Comparison of ENCODE assay signal across 8 mouse cellular contexts in the genomic region with DNA sequence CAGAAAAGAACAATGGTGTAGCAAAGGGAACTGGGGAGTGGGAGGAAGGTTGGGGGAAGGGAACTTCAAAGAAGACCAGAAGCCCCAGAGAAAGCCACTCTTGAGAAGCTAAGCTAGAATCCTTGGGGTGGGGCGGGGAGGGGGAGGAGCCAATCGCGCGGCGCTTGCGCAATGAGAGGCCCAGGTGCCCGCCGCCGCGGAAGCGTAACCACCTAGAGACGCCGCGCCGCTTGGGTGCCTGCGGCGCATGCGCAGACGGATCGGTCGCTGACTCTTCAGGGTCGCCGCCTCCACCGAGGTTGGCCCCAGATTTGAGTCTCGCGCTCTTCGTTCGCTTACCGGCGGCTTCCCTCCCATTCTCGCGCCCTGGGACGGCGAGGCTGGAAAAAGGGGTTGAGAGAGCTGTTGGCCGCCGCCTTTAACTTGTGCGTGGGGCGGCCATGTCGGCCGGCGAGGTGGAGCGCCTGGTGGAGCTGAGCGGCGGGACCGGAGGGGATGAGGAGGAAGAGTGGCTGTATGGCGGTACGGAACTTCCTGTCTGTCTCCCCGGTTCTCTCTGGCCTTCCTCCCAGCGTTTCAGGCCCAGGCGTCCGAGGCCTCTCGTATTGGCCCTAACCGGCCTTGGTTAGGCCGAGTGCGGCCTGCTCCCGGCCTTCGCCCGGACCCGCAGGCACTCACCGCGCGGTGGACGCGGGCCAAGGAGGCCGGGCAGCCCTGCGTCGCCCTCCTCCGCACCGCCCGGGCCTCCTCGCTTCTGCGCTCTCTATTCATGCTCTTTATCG. TPM values are rescaled to one million over a fixed set of nuclear protein-coding genes. Genes with fewer than 3 reads are reported as not detected.
A peak's percentile ranks its signal among the peaks of the same experiment; 100 is the strongest.
DNase-seq lines count a peak whose midpoint lies in the region; ATAC-seq and TF ChIP-seq lines count a peak whose summit lies in the region.

TSS of gene Fip1l1 (plus strand) at position 210 of the 782 bp plus-strand sequence.

- H3K27me3 ChIP-seq in G1E (ENCODE audit: insufficient read depth, low read length), result no peaks in the 10 kb centered on the region
- no peaks in the 10 kb centered on the region for H3K27me3 ChIP-seq in forebrain, postnatal 0 days (ENCODE audit: insufficient read depth, low read length)
- H3K27me3 ChIP-seq in lung, embryonic 15.5 days, result no peaks in the 10 kb centered on the region

- peak within 1 kb of the TSS; percentile 93 for H3K9ac ChIP-seq in forebrain, postnatal 0 days
- H3K9ac ChIP-seq in lung, embryonic 15.5 days, result peak within 1 kb of the TSS; percentile 95

- H3K9me3 ChIP-seq in G1E (replicated peaks), result no peaks in the 10 kb centered on the region
- H3K9me3 ChIP-seq in forebrain, postnatal 0 days (ENCODE audit: low read length), result no peaks in the 10 kb centered on the region
- no peaks in the 10 kb centered on the region for H3K9me3 ChIP-seq in lung, embryonic 15.5 days

- ATAC-seq in G1E (ENCODE audit: extremely low read depth, insufficient number of reproducible peaks, low FRiP score, poor library complexity, severe bottlenecking), result peak; percentile 47
- ATAC-seq in forebrain, postnatal 0 days, result peak; percentile 90
- ATAC-seq in lung, embryonic 15.5 days (ENCODE audit: borderline replicate concordance, extremely low read depth, low FRiP score, low TSS enrichment), result peak; percentile 89

- peak within 1 kb of the TSS; percentile 90 for H3K4me3 ChIP-seq in G1E (ENCODE audit: low read depth, low read length)
- peak within 1 kb of the TSS; percentile 79 for H3K4me3 ChIP-seq in forebrain, postnatal 0 days (ENCODE audit: low read depth, low read length)
- H3K4me3 ChIP-seq in lung, embryonic 15.5 days, result peak within 1 kb of the TSS; percentile 90

- peak; percentile 73 for DNase-seq in G1E (ENCODE audit: low spot score)
- peak; percentile 88 to 96 for DNase-seq in cerebellum, adult 18-20 months
- DNase-seq in forebrain, postnatal 0 days, result peak; percentile 98
- peak; percentile 93 for DNase-seq in heart, postnatal 4 days
- DNase-seq in layer of hippocampus, adult 8-10 months (ENCODE audit: low spot score in 2 of 2), result peak; percentile 80 to 90
- peak; percentile 86 for DNase-seq in ovary, adult 18-20 months (ENCODE audit: low spot score)
- DNase-seq in thymus, postnatal 0 days (ENCODE audit: low spot score), result peak; percentile 98

- no peak for TF ChIP-seq CTCF in G1E (IDR thresholded peaks at IDR 0.05; ENCODE audit: low read depth, low read length)
- TF ChIP-seq CTCF in forebrain, postnatal 0 days (IDR thresholded peaks at IDR 0.05; ENCODE audit: low read depth), result 0 out of 2 replicates have a peak, but pooled peaks have one; percentile 8

- H3K36me3 ChIP-seq in G1E (replicated peaks), result peaks cover 30% of the 10 kb centered on the region
- H3K36me3 ChIP-seq in forebrain, postnatal 0 days (ENCODE audit: insufficient read depth), result no peaks in the 10 kb centered on the region
- H3K36me3 ChIP-seq in lung, embryonic 15.5 days, result no peaks in the 10 kb centered on the region

- under 1% methylated on average over 67 of the region's 73 CpGs for WGBS in forebrain, postnatal 0 days
- WGBS in lung, embryonic 15.5 days, result under 1% methylated on average over 73 of the region's 73 CpGs

- peak within 1 kb of the TSS; percentile 73 for H3K4me2 ChIP-seq in forebrain, postnatal 0 days (ENCODE audit: low read depth)
- peak within 1 kb of the TSS; percentile 63 for H3K4me2 ChIP-seq in lung, embryonic 15.5 days

- H3K4me1 ChIP-seq in G1E (ENCODE audit: insufficient read depth, low read depth, low read length), result peaks cover 54% of the 10 kb centered on the region
- peaks cover 20% of the 10 kb centered on the region for H3K4me1 ChIP-seq in forebrain, postnatal 0 days (ENCODE audit: insufficient read depth)
- peaks cover 19% of the 10 kb centered on the region for H3K4me1 ChIP-seq in lung, embryonic 15.5 days

- peak within 1 kb of the TSS; percentile 95 for H3K27ac ChIP-seq in forebrain, postnatal 0 days (ENCODE audit: low read depth, low read length)
- H3K27ac ChIP-seq in lung, embryonic 15.5 days, result peak within 1 kb of the TSS; percentile 93

RNA-seq across cellular contexts. Expression of gene Fip1l1, which starts in this region (rescaled TPM):
- total RNA-seq in G1E (2014; fragmentation: Nextera tagmentation), result 285 and 297 TPM in 2 replicates
- 127 and 159 TPM in 2 replicates for total RNA-seq in G1E (2017)
- 114 and 137 TPM in 2 replicates for polyA plus RNA-seq in G1E (2012)
- 53.7 and 67.8 TPM in 2 replicates for total RNA-seq in forebrain, postnatal 0 days (2014; rRNA removed)
- polyA plus RNA-seq in forebrain, postnatal 0 days (2015; fragmentation: Nextera tagmentation; extraction: Ambion mirVana), result 54.1 and 62.1 TPM in 2 replicates
- total RNA-seq in heart, postnatal 4 days (2021), result 10 to 100 TPM; 49.0 to 56.2 TPM
- total RNA-seq in layer of hippocampus, adult 8-10 months (2022), result 10 to 100 TPM; 65.1 to 71.8 (median 68.0) TPM
- 84.9 and 85.0 TPM in 2 replicates for polyA plus RNA-seq in lung, embryonic 15.5 days (2015; fragmentation: Nextera tagmentation; extraction: Ambion mirVana)
- polyA plus RNA-seq in thymus, postnatal 0 days (2015; fragmentation: Nextera tagmentation; extraction: Ambion mirVana), result 89.3 and 91.0 TPM in 2 replicates

Comparison
In these comparisons a context has a peak if more than half of its experiments do, and no peak if none do; other contexts are left out.
1. Peak in every context shown above with its lines: DNase-seq, ATAC-seq, H3K4me3 ChIP-seq and H3K27ac ChIP-seq.